Mouse (Mus musculus) mouse trophoblast stem cell (cell line): Measurements from ENCODE around the gene Mars.
"Not testable (repeated sequence)": the region's sequence is repeated elsewhere in the genome, so short reads cannot be mapped to it uniquely, and the experiment has no call there.

ENCODE experiments used
- in situ Hi-C, 2 experiments: fragments of 300-500 bp; cut with MseI, MboI; formaldehyde crosslinking; loops; 2 replicates in 1 of 2; 3 replicates in 1 of 2; pipeline ENCODE4 v1.15.1; 2025

The Mars gene

GRCm38 (mm10) chr10:127312356-127312676, 730 bp upstream of the Mars start:
- in situ Hi-C loops: no loop called here

- in situ Hi-C loops: no loop called here
Observed at GRCm38 (mm10) chr10:127310523-127311475, 787 bp downstream of the Mars start.

GRCm38 (mm10) chr10:127309167-127309566, 2.4 kb downstream of the Mars start:
- in situ Hi-C loops: not testable (repeated sequence)

- in situ Hi-C loops: no loop called here
Observed at GRCm38 (mm10) chr10:127303136-127303535, 8.4 kb downstream of the Mars start.

- in situ Hi-C loops: no loop called here
Observed at GRCm38 (mm10) chr10:127300361-127300760, 11.2 kb downstream of the Mars start.

GRCm38 (mm10) chr10:127297015-127297871, 14.3 kb downstream of the Mars start:
- in situ Hi-C loops: no loop called here

- in situ Hi-C loops: no loop called here
Observed at GRCm38 (mm10) chr10:127295986-127296794, 15.4 kb downstream of the Mars start.

GRCm38 (mm10) chr10:127294895-127295510, 16.6 kb downstream of the Mars start:
- in situ Hi-C loops: no loop called here

GRCm38 (mm10) chr10:127293590-127294113, 17.9 kb downstream of the Mars start:
- in situ Hi-C loops: no loop called here

GRCm38 (mm10) chr10:127292987-127293538, 18.5 kb downstream of the Mars start:
- in situ Hi-C loops: no loop called here

GRCm38 (mm10) chr10:127291881-127292638, 19.5 kb downstream of the Mars start:
- in situ Hi-C loops: no loop called here

GRCm38 (mm10) chr10:127290930-127291880, 20.4 kb downstream of the Mars start:
- in situ Hi-C loops: no loop called here

GRCm38 (mm10) chr10:127290307-127290929, 21.2 kb downstream of the Mars start:
- in situ Hi-C loops: no loop called here

- in situ Hi-C loops: no loop called here
Observed at GRCm38 (mm10) chr10:127289573-127290191, 21.9 kb downstream of the Mars start.

GRCm38 (mm10) chr10:127288800-127289572, 22.6 kb downstream of the Mars start, which contains the start of gene Mbd6:
TSS of gene Mbd6 (minus strand) at chr10:127289018.
- in situ Hi-C loops: no loop called here

GRCm38 (mm10) chr10:127288328-127288799, 23.2 kb downstream of the Mars start:
- in situ Hi-C loops: no loop called here

- in situ Hi-C loops: no loop called here
Observed at GRCm38 (mm10) chr10:127287936-127288293, 23.7 kb downstream of the Mars start.
